Mouse (Mus musculus) lung, postnatal 0 days (tissue): ENCODE data around the gene Mien1.

Experiments used
- CTCF ChIP-seq: IDR thresholded peaks from 2 replicates; pipeline ENCODE4 v1.5.1; 2016; ENCODE audit warnings: antibody characterized with exemption, mild to moderate bottlenecking
- EP300 ChIP-seq: IDR thresholded peaks from 2 replicates; pipeline ENCODE4 v1.6.1; 2016; ENCODE audit warnings: antibody characterized with exemption, mild to moderate bottlenecking, control low read depth

- TF ChIP-seq EP300, result no peak
- TF ChIP-seq CTCF, result no peak
Observed at GRCm38 (mm10) chr11:98464516-98464915, 25.7 kb upstream of the Mien1 start.
